Comparison of ENCODE assay signal across 8 mouse cellular contexts in genomic region chr6:87850155-87850899, GRCm38 (mm10). TPM values are rescaled to one million over a fixed set of nuclear protein-coding genes. Genes with fewer than 3 reads are reported as not detected.
DNase-seq lines count a peak whose midpoint lies in the region; ATAC-seq lines count a peak whose summit lies in the region.

No protein-coding gene starts in this region.

- H3K27me3 ChIP-seq in forebrain, embryonic 13.5 days: no peaks in the 10 kb centered on the region

- peak overlapping the region; percentile 100 for H3K9ac ChIP-seq in forebrain, embryonic 13.5 days

- H3K4me1 ChIP-seq in forebrain, embryonic 13.5 days: peaks cover 35% of the 10 kb centered on the region

- peak overlapping the region; percentile 98 for H3K4me3 ChIP-seq in forebrain, embryonic 13.5 days
- peak overlapping the region; percentile 84 for H3K4me3 ChIP-seq in macrophage (ENCODE audit: inconsistent target)

- peak overlapping the region; percentile 85 for H3K4me2 ChIP-seq in forebrain, embryonic 13.5 days

- ATAC-seq in forebrain, embryonic 13.5 days: peak; percentile 73

- peaks cover 9% of the 10 kb centered on the region for H3K36me3 ChIP-seq in forebrain, embryonic 13.5 days (ENCODE audit: poor library complexity, severe bottlenecking)
- peaks cover 3% of the 10 kb centered on the region for H3K36me3 ChIP-seq in macrophage (ENCODE audit: inconsistent target)

- peaks cover 50% of the 10 kb centered on the region for H3K79me2 ChIP-seq in macrophage (ENCODE audit: inconsistent target)

- peak overlapping the region; percentile 92 for H3K27ac ChIP-seq in forebrain, embryonic 13.5 days
- H3K27ac ChIP-seq in macrophage: peak overlapping the region; percentile 67

- H3K9me3 ChIP-seq in forebrain, embryonic 13.5 days (replicated peaks): no peaks in the 10 kb centered on the region

- peak; percentile 54 for DNase-seq in ovary, postnatal 10 days (ENCODE audit: low spot score)
- no peak for DNase-seq in ovary, adult 18-20 months (ENCODE audit: low spot score)
- peak; percentile 69 for DNase-seq in cerebellum, adult 11 months
- peak; percentile 67 for DNase-seq in heart, postnatal 4 days
- peak; percentile 48 to 60 for DNase-seq in layer of hippocampus, postnatal 10 days (ENCODE audit: low spot score in 2 of 2)
- DNase-seq in spleen, postnatal 36 days (ENCODE audit: low spot score in 2 of 2): peak; percentile 22 to 31

- WGBS in forebrain, embryonic 13.5 days: 0% methylated on average over 60 of the region's 73 CpGs
- WGBS in macrophage (ENCODE audit: missing documents): 0% methylated on average over 69 of the region's 73 CpGs

RNA-seq across cellular contexts. Expression of gene Cnbp, which starts 0.6 kb away (rescaled TPM):
- 949 and 1,006 TPM in 2 replicates for polyA plus RNA-seq in forebrain, embryonic 13.5 days (2015; fragmentation: Nextera tagmentation; extraction: Ambion mirVana)
- 100 to 1,000 TPM; 316 to 330 TPM for total RNA-seq in heart, postnatal 4 days (2021)
- 100 to 1,000 TPM; 248 to 265 TPM for total RNA-seq in layer of hippocampus, postnatal 10 days (2021)
- 100 to 1,000 TPM in 23 of 26 experiments, 10 to 100 TPM in 3; 59.7 to 286 (median 131) TPM for total RNA-seq in macrophage (2018; cell fraction: chromatin; rRNA removed)
- total RNA-seq in macrophage (2018; cell fraction: cytosol; rRNA removed): 100 to 1,000 TPM; 106 to 182 (median 147) TPM
- total RNA-seq in macrophage (2018; cell fraction: nucleus; rRNA removed): 100 to 1,000 TPM in 15 of 26 experiments, 10 to 100 TPM in 11; 68.2 to 273 (median 106) TPM
- polyA plus RNA-seq in macrophage (2018): 127 to 335 TPM (median 146 TPM) in 3 replicates

RNA-seq across cellular contexts. Expression of gene Isy1, which starts 11.7 kb away (rescaled TPM):
- polyA plus RNA-seq in forebrain, embryonic 13.5 days (2015; fragmentation: Nextera tagmentation; extraction: Ambion mirVana): 46.5 and 49.8 TPM in 2 replicates
- 10 to 100 TPM; 23.4 to 24.5 TPM for total RNA-seq in heart, postnatal 4 days (2021)
- total RNA-seq in layer of hippocampus, postnatal 10 days (2021): 10 to 100 TPM; 28.4 to 35.1 TPM
- 100 to 1,000 TPM in 6 of 26 experiments, 10 to 100 TPM in 20; 22.9 to 464 (median 62.6) TPM for total RNA-seq in macrophage (2018; cell fraction: chromatin; rRNA removed)
- 10 to 100 TPM; 17.1 to 37.9 (median 22.8) TPM for total RNA-seq in macrophage (2018; cell fraction: cytosol; rRNA removed)
- 100 to 1,000 TPM in 1 of 26 experiments, 10 to 100 TPM in 23, 1 to 10 TPM in 2; 8.6 to 104 (median 23.2) TPM for total RNA-seq in macrophage (2018; cell fraction: nucleus; rRNA removed)
- 23.0 to 55.1 TPM (median 40.1 TPM) in 3 replicates for polyA plus RNA-seq in macrophage (2018)

RNA-seq across cellular contexts. Expression of gene Gm45140, which starts 14.7 kb away (rescaled TPM):
- 1.4 and 2.3 TPM in 2 replicates for polyA plus RNA-seq in forebrain, embryonic 13.5 days (2015; fragmentation: Nextera tagmentation; extraction: Ambion mirVana)
- 1 to 10 TPM in 1 of 2 experiments, under 1 TPM in 1; 0.95 to 2.4 TPM for total RNA-seq in heart, postnatal 4 days (2021)
- 1 to 10 TPM; 2.7 to 4.4 TPM for total RNA-seq in layer of hippocampus, postnatal 10 days (2021)
- total RNA-seq in macrophage (2018; cell fraction: chromatin; rRNA removed): 10 to 100 TPM in 21 of 26 experiments, 1 to 10 TPM in 5; 7.4 to 30.6 (median 13.5) TPM
- total RNA-seq in macrophage (2018; cell fraction: cytosol; rRNA removed): 1 to 10 TPM; 1.1 to 7.4 (median 3.9) TPM
- 10 to 100 TPM in 3 of 26 experiments, 1 to 10 TPM in 23; 3.2 to 11.4 (median 5.9) TPM for total RNA-seq in macrophage (2018; cell fraction: nucleus; rRNA removed)
- 2.6 to 20.2 TPM (median 3.1 TPM) in 3 replicates for polyA plus RNA-seq in macrophage (2018)

RNA-seq across cellular contexts. Expression of gene Copg1, which starts 37.3 kb away (rescaled TPM):
- 133 and 151 TPM in 2 replicates for polyA plus RNA-seq in forebrain, embryonic 13.5 days (2015; fragmentation: Nextera tagmentation; extraction: Ambion mirVana)
- total RNA-seq in heart, postnatal 4 days (2021): 10 to 100 TPM; 86.8 to 90.0 TPM
- total RNA-seq in layer of hippocampus, postnatal 10 days (2021): 100 to 1,000 TPM; 185 to 187 TPM
- 100 to 1,000 TPM in 15 of 26 experiments, 10 to 100 TPM in 11; 66.5 to 175 (median 130) TPM for total RNA-seq in macrophage (2018; cell fraction: chromatin; rRNA removed)
- 10 to 100 TPM; 31.8 to 51.6 (median 40.3) TPM for total RNA-seq in macrophage (2018; cell fraction: cytosol; rRNA removed)
- 100 to 1,000 TPM in 5 of 26 experiments, 10 to 100 TPM in 21; 47.8 to 123 (median 78.3) TPM for total RNA-seq in macrophage (2018; cell fraction: nucleus; rRNA removed)
- polyA plus RNA-seq in macrophage (2018): 36.1 to 45.7 TPM (median 37.8 TPM) in 3 replicates

RNA-seq across cellular contexts. Expression of gene Rab43, which starts 38.4 kb away (rescaled TPM):
- 7.4 and 7.9 TPM in 2 replicates for polyA plus RNA-seq in forebrain, embryonic 13.5 days (2015; fragmentation: Nextera tagmentation; extraction: Ambion mirVana)
- 10 to 100 TPM; 19.7 TPM for total RNA-seq in heart, postnatal 4 days (2021)
- total RNA-seq in layer of hippocampus, postnatal 10 days (2021): 10 to 100 TPM; 19.3 to 21.2 TPM
- total RNA-seq in macrophage (2018; cell fraction: chromatin; rRNA removed): 100 to 1,000 TPM in 12 of 26 experiments, 10 to 100 TPM in 14; 32.6 to 201 (median 97.9) TPM
- 100 to 1,000 TPM in 2 of 26 experiments, 10 to 100 TPM in 24; 38.0 to 112 (median 61.4) TPM for total RNA-seq in macrophage (2018; cell fraction: cytosol; rRNA removed)
- total RNA-seq in macrophage (2018; cell fraction: nucleus; rRNA removed): 100 to 1,000 TPM in 10 of 26 experiments, 10 to 100 TPM in 16; 47.8 to 152 (median 90.5) TPM
- 25.3 to 51.3 TPM (median 35.5 TPM) in 3 replicates for polyA plus RNA-seq in macrophage (2018)
